Mouse (Mus musculus): ENCODE results near the gene Gm11042.

Gm11042 gene

GRCm38 (mm10) chr12:74316344-74316973, at the start of gene Gm11042:
Gene Gm11042, minus strand, starts transcription at chr12:74316394.
- peak; percentile 39 for DNase-seq (ENCODE audit: extremely low spot score, low spot score)

GRCm38 (mm10) chr12:74364477-74364876, 48.3 kb upstream of the Gm11042 start:
- no peak for DNase-seq (ENCODE audit: extremely low spot score, low spot score)

- DNase-seq (ENCODE audit: extremely low spot score, low spot score): no peak
Measured at GRCm38 (mm10) chr12:74363076-74363475, 46.9 kb upstream of the Gm11042 start.

GRCm38 (mm10) chr12:74362453-74362852, 46.3 kb upstream of the Gm11042 start:
- no peak for DNase-seq (ENCODE audit: extremely low spot score, low spot score)

- no peak for DNase-seq (ENCODE audit: extremely low spot score, low spot score)
Measured at GRCm38 (mm10) chr12:74359791-74360190, 43.6 kb upstream of the Gm11042 start.

GRCm38 (mm10) chr12:74357806-74358205, 41.6 kb upstream of the Gm11042 start:
- no peak for DNase-seq (ENCODE audit: extremely low spot score, low spot score)

- DNase-seq (ENCODE audit: extremely low spot score, low spot score): no peak
Measured at GRCm38 (mm10) chr12:74342720-74343119, 26.5 kb upstream of the Gm11042 start.

- no peak for DNase-seq (ENCODE audit: extremely low spot score, low spot score)
Measured at GRCm38 (mm10) chr12:74340070-74340469, 23.9 kb upstream of the Gm11042 start.

- no peak for DNase-seq (ENCODE audit: extremely low spot score, low spot score)
Measured at GRCm38 (mm10) chr12:74333706-74334105, 17.5 kb upstream of the Gm11042 start.

GRCm38 (mm10) chr12:74333016-74333415, 16.8 kb upstream of the Gm11042 start:
- DNase-seq (ENCODE audit: extremely low spot score, low spot score): peak; percentile 81

GRCm38 (mm10) chr12:74329759-74330158, 13.6 kb upstream of the Gm11042 start:
- no peak for DNase-seq (ENCODE audit: extremely low spot score, low spot score)

- DNase-seq (ENCODE audit: extremely low spot score, low spot score): no peak
Measured at GRCm38 (mm10) chr12:74326644-74327043, 10.4 kb upstream of the Gm11042 start.

- DNase-seq (ENCODE audit: extremely low spot score, low spot score): no peak
Measured at GRCm38 (mm10) chr12:74321981-74322380, 5.8 kb upstream of the Gm11042 start.

- peak; percentile 80 for DNase-seq (ENCODE audit: extremely low spot score, low spot score)
Measured at GRCm38 (mm10) chr12:74320318-74320717, 4.1 kb upstream of the Gm11042 start.

GRCm38 (mm10) chr12:74316989-74317759, 980 bp upstream of the Gm11042 start:
- peak; percentile 76 for DNase-seq (ENCODE audit: extremely low spot score, low spot score)

GRCm38 (mm10) chr12:74315221-74315620, 973 bp downstream of the Gm11042 start:
- DNase-seq (ENCODE audit: extremely low spot score, low spot score): no peak

- no peak for DNase-seq (ENCODE audit: extremely low spot score, low spot score)
Measured at GRCm38 (mm10) chr12:74312611-74313010, 3.6 kb downstream of the Gm11042 start.

GRCm38 (mm10) chr12:74303418-74304294, 12.5 kb downstream of the Gm11042 start:
- DNase-seq (ENCODE audit: extremely low spot score, low spot score): no peak

GRCm38 (mm10) chr12:74301559-74301958, 14.6 kb downstream of the Gm11042 start:
- no peak for DNase-seq (ENCODE audit: extremely low spot score, low spot score)

GRCm38 (mm10) chr12:74296374-74296773, 19.8 kb downstream of the Gm11042 start:
- DNase-seq (ENCODE audit: extremely low spot score, low spot score): no peak

GRCm38 (mm10) chr12:74293624-74294023, 22.6 kb downstream of the Gm11042 start:
- DNase-seq (ENCODE audit: extremely low spot score, low spot score): peak; percentile 53

- DNase-seq (ENCODE audit: extremely low spot score, low spot score): no peak
Measured at GRCm38 (mm10) chr12:74290983-74291382, 25.2 kb downstream of the Gm11042 start.
